Mouse (Mus musculus) midbrain, embryonic 15.5 days (tissue): ENCODE measurements around the gene Tor3a. TPM values are rescaled to one million over a fixed set of nuclear protein-coding genes. Genes with fewer than 3 reads are reported as not detected.
"Not testable (repeated sequence)": the region's sequence is repeated elsewhere in the genome, so short reads cannot be mapped to it uniquely, and the experiment has no call there.

Source experiments
- ATAC-seq: fragments of 200-750 bp; cut with Nextera tagmentation; replicated peaks from 2 replicates; pipeline ENCODE4 v1.8.0; 2017; ENCODE audit warnings: moderate TSS enrichment
- H3K27ac ChIP-seq: fragments of 300-500 bp; sonication (generic); 2 replicates; pipeline ENCODE4 v1.5.1; 2015; ENCODE audit warnings: mild to moderate bottlenecking, inconsistent platforms
- H3K27me3 ChIP-seq: fragments of 300-500 bp; sonication (generic); replicated peaks from 2 replicates; pipeline ENCODE4 v1.6.1; 2015; ENCODE audit warnings: inconsistent platforms
- H3K36me3 ChIP-seq: fragments of 300-500 bp; sonication (generic); replicated peaks from 2 replicates; pipeline ENCODE4 v1.6.1; 2015; ENCODE audit warnings: inconsistent platforms
- H3K4me1 ChIP-seq: fragments of 300-500 bp; sonication (generic); 2 replicates; pipeline ENCODE4 v1.6.1; 2015; ENCODE audit warnings: inconsistent platforms
- H3K4me2 ChIP-seq: fragments of 300-500 bp; sonication (generic); 2 replicates; pipeline ENCODE4 v1.6.1; 2015; ENCODE audit warnings: inconsistent platforms, mild to moderate bottlenecking, moderate library complexity
- H3K4me3 ChIP-seq: fragments of 300-500 bp; sonication (generic); 2 replicates; pipeline ENCODE4 v1.5.1; 2015; ENCODE audit warnings: mild to moderate bottlenecking, inconsistent platforms
- H3K9ac ChIP-seq: fragments of 300-500 bp; sonication (generic); 2 replicates; pipeline ENCODE4 v1.6.1; 2015; ENCODE audit warnings: mild to moderate bottlenecking, inconsistent platforms
- H3K9me3 ChIP-seq: fragments of 300-500 bp; sonication (generic); 2 replicates; pipeline ENCODE4 v1.6.1; 2016; ENCODE audit warnings: inconsistent platforms
- WGBS: fragments of 180-500 bp; shearing (Covaris S2); methylation state at CpG from one replicate; pipeline ENCODE4 v1.1.7; 2015; ENCODE audit warnings: mixed read lengths; 5-methylcytosine and 5-hydroxymethylcytosine counted together
- polyA plus RNA-seq: library from polyadenylated mRNA; unstranded; fragments of >200 nt; fragmentation: Nextera tagmentation; extraction: Ambion mirVana; gene quantifications from 2 replicates; pipeline ENCODE4 v1.2.1, GENCODE M21; 2015

Gene Tor3a
- polyA plus RNA-seq, 1 experiment from 2014 or later = 4.3 TPM

- no peaks in the 10 kb centered on the region for H3K9me3 ChIP-seq
- no peaks in the 10 kb centered on the region for H3K27me3 ChIP-seq
- ATAC-seq = 0 out of 2 replicates have a peak, but pooled peaks have one; percentile 20
- H3K4me3 ChIP-seq = no peak overlapping the region
- no peak overlapping the region for H3K9ac ChIP-seq
- no peak overlapping the region for H3K27ac ChIP-seq
- WGBS = 89% methylated on average over 23 of the region's 23 CpGs
- H3K36me3 ChIP-seq = no peaks in the 10 kb centered on the region
- no peaks in the 10 kb centered on the region for H3K4me1 ChIP-seq
- no peak overlapping the region for H3K4me2 ChIP-seq
These were observed 6.8 kb downstream of the Tor3a start for GRCm38 (mm10) chr1:156667141-156667926.

- H3K4me3 ChIP-seq = no peak overlapping the region
- H3K27me3 ChIP-seq = no peaks in the 10 kb centered on the region
- no peaks in the 10 kb centered on the region for H3K4me1 ChIP-seq
- no peak overlapping the region for H3K9ac ChIP-seq
- WGBS = 89% methylated on average over 8 of the region's 8 CpGs
- H3K4me2 ChIP-seq = no peak overlapping the region
- no peak overlapping the region for H3K27ac ChIP-seq
- H3K36me3 ChIP-seq = no peaks in the 10 kb centered on the region
- H3K9me3 ChIP-seq = no peaks in the 10 kb centered on the region
- ATAC-seq = no peak
These were observed 8.4 kb downstream of the Tor3a start for GRCm38 (mm10) chr1:156665777-156666176.

GRCm38 (mm10) chr1:156660660-156661236 lies 13.4 kb downstream of the Tor3a start:
- not testable (repeated sequence) for H3K9ac ChIP-seq
- 73% methylated on average over 21 of the region's 21 CpGs for WGBS

GRCm38 (mm10) chr1:156659906-156660659 lies 14.1 kb downstream of the Tor3a start:
- H3K4me3 ChIP-seq = no peak overlapping the region
- no peak overlapping the region for H3K27ac ChIP-seq

More at GRCm38 (mm10) chr1:156660660-156661236, 13.4 kb downstream of the Tor3a start:
- not testable (repeated sequence) for H3K4me2 ChIP-seq, H3K27me3 ChIP-seq, H3K4me1 ChIP-seq, ATAC-seq, H3K9me3 ChIP-seq, H3K36me3 ChIP-seq, H3K27ac ChIP-seq, H3K4me3 ChIP-seq

GRCm38 (mm10) chr1:156658676-156659075 lies 15.5 kb downstream of the Tor3a start:
- no peaks in the 10 kb centered on the region for H3K36me3 ChIP-seq
- ATAC-seq = no peak
- no peaks in the 10 kb centered on the region for H3K9me3 ChIP-seq
- H3K4me3 ChIP-seq = no peak overlapping the region
- WGBS = 92% methylated on average over 5 of the region's 5 CpGs
- H3K27ac ChIP-seq = no peak overlapping the region
- no peak overlapping the region for H3K4me2 ChIP-seq
- H3K4me1 ChIP-seq = no peaks in the 10 kb centered on the region
- no peak overlapping the region for H3K9ac ChIP-seq
- H3K27me3 ChIP-seq = no peaks in the 10 kb centered on the region

More at GRCm38 (mm10) chr1:156659906-156660659, 14.1 kb downstream of the Tor3a start:
- Histone ChIP-seq H3K9me3 (no peaks in the 10 kb centered on the region), H3K36me3 (no peaks in the 10 kb centered on the region), H3K4me2 (no peak overlapping the region), H3K27me3 (no peaks in the 10 kb centered on the region), H3K9ac (no peak overlapping the region), H3K4me1 (no peaks in the 10 kb centered on the region)
- WGBS = 86% methylated on average over 13 of the region's 13 CpGs
- no peak for ATAC-seq

- no peaks in the 10 kb centered on the region for H3K36me3 ChIP-seq
- no peak overlapping the region for H3K27ac ChIP-seq
- no peaks in the 10 kb centered on the region for H3K4me1 ChIP-seq
- H3K4me3 ChIP-seq = no peak overlapping the region
- no peak overlapping the region for H3K4me2 ChIP-seq
- WGBS = 90% methylated on average over 4 of the region's 4 CpGs
- no peaks in the 10 kb centered on the region for H3K27me3 ChIP-seq
- H3K9ac ChIP-seq = no peak overlapping the region
- no peaks in the 10 kb centered on the region for H3K9me3 ChIP-seq
- no peak for ATAC-seq
These were observed 16.6 kb downstream of the Tor3a start for GRCm38 (mm10) chr1:156657523-156657922.

DNA sequence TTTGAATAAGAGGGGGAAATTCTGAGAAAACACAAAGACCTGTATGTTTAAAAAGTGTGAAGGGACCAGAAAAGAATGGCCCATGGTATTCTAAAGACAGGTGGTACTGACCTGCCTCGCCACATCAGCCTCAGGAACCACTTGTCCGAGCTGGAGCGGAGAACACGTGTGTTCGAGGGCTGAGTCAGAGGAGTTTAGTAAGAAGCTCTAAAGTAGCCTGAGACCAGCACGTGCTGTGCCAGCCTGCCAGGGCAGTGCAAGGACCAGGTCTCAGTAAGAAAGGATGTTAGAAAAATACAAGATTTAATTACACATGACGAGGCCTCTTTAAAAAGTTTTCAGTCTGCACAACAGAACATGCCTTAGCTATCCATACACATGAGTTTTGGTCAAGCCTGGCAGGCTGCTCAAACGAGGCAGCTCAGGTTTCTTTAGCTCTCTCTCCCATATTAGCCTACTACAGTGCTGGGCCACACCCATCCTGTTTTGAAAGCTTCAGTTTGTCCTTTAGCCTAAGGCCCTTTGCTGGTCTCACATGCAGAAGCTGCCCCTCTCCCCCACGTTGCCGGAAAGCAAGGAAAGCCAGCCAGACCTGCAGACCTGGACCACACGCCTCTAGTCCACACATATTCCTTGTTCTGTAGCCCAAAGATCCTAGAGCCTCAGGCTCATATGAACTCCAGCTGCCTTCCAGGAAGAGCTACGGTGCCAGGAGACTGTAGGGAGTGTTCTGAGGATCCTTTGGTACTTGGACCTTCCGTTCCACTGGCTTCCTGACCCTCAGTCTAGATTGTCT lies 19.2 kb downstream of the Tor3a start:
- Histone ChIP-seq H3K4me3 (no peak overlapping the region), H3K27me3 (no peaks in the 10 kb centered on the region), H3K4me1 (no peaks in the 10 kb centered on the region), H3K27ac (no peak overlapping the region), H3K9me3 (no peaks in the 10 kb centered on the region), H3K9ac (no peak overlapping the region), H3K4me2 (no peak overlapping the region), H3K36me3 (no peaks in the 10 kb centered on the region)
- ATAC-seq = no peak
- WGBS = 84% methylated on average over 13 of the region's 13 CpGs

GRCm38 (mm10) chr1:156652189-156652822 lies 21.9 kb downstream of the Tor3a start:
- no peaks in the 10 kb centered on the region for H3K9me3 ChIP-seq
- no peaks in the 10 kb centered on the region for H3K4me1 ChIP-seq
- ATAC-seq = no peak
- no peak overlapping the region for H3K27ac ChIP-seq
- H3K4me3 ChIP-seq = no peak overlapping the region
- no peak overlapping the region for H3K9ac ChIP-seq
- 70% methylated on average over 6 of the region's 6 CpGs for WGBS
- no peak overlapping the region for H3K4me2 ChIP-seq
- H3K27me3 ChIP-seq = no peaks in the 10 kb centered on the region
- no peaks in the 10 kb centered on the region for H3K36me3 ChIP-seq

GRCm38 (mm10) chr1:156650631-156651030 lies 23.5 kb downstream of the Tor3a start:
- Histone ChIP-seq H3K4me2 (no peak overlapping the region), H3K36me3 (no peaks in the 10 kb centered on the region), H3K9ac (no peak overlapping the region), H3K4me3 (no peak overlapping the region), H3K9me3 (no peaks in the 10 kb centered on the region), H3K4me1 (no peaks in the 10 kb centered on the region), H3K27me3 (no peaks in the 10 kb centered on the region), H3K27ac (no peak overlapping the region)
- 79% methylated on average over 9 of the region's 9 CpGs for WGBS
- no peak for ATAC-seq

- Histone ChIP-seq H3K27me3 (no peaks in the 10 kb centered on the region), H3K27ac (no peak overlapping the region), H3K4me1 (peaks cover 13% of the 10 kb centered on the region), H3K9me3 (no peaks in the 10 kb centered on the region), H3K36me3 (no peaks in the 10 kb centered on the region), H3K4me2 (no peak overlapping the region), H3K9ac (no peak overlapping the region), H3K4me3 (no peak overlapping the region)
- 27% methylated on average over 2 of the region's 2 CpGs for WGBS
- no peak for ATAC-seq
These were observed 25.5 kb downstream of the Tor3a start for GRCm38 (mm10) chr1:156648705-156649104.

GRCm38 (mm10) chr1:156645971-156646370 lies 28.2 kb downstream of the Tor3a start:
- Histone ChIP-seq H3K4me3 (no peak overlapping the region), H3K4me2 (no peak overlapping the region), H3K9me3 (no peaks in the 10 kb centered on the region), H3K27ac (no peak overlapping the region), H3K27me3 (no peaks in the 10 kb centered on the region), H3K36me3 (0 out of 2 replicates have a peak, but pooled peaks cover 8% of the 10 kb centered on the region), H3K9ac (no peak overlapping the region), H3K4me1 (peaks cover 18% of the 10 kb centered on the region)
- 81% methylated on average over 4 of the region's 4 CpGs for WGBS
- ATAC-seq = no peak
